Mouse (Mus musculus) gastrocnemius, postnatal 4 days (tissue): ENCODE data around the gene Snrnp27. TPM values are rescaled to one million over a fixed set of nuclear protein-coding genes. Genes with fewer than 3 reads are reported as not detected.

Experiments used
- total RNA-seq, 2 experiments: library from RNA; stranded (reverse); gene quantifications; 2 replicates each; pipeline ENCODE4 v1.2.3; 2021

The Snrnp27 gene
- total RNA-seq, 2 experiments from 2014 or later, result 80.8 to 86.3 TPM

Other genes with a start within 250 kb of the Snrnp27 start
- gene C87436, start 246.1 kb downstream of the Snrnp27 start, total RNA-seq, result 10 to 100 TPM; 11.3 to 12.4 TPM
- gene Pcbp1, start 158.2 kb downstream of the Snrnp27 start, total RNA-seq, result 100 to 1,000 TPM; 235 to 247 TPM
- gene Asprv1, start 56.4 kb downstream of the Snrnp27 start, total RNA-seq, result under 1 TPM; 0.42 to 0.67 TPM
- 1 to 10 TPM; 6.7 to 9.8 TPM for gene Mxd1, start 15.4 kb downstream of the Snrnp27 start, total RNA-seq
- 1 to 10 TPM; 7.4 to 8.4 TPM for gene Gmcl1, start 48.9 kb upstream of the Snrnp27 start, total RNA-seq
- 10 to 100 TPM; 48.9 to 49.5 TPM for gene Anxa4, start 109.1 kb upstream of the Snrnp27 start, total RNA-seq
- 10 to 100 TPM; 57.9 to 69.9 TPM for gene Aak1, start 165.0 kb upstream of the Snrnp27 start, total RNA-seq